Mouse (Mus musculus) cerebellum, postnatal 4 days (tissue): ENCODE measurements around the gene Pip5k1c.

Source experiments
- DNase-seq, 2 experiments: peaks; one replicate each; pipeline ENCODE4 v3.0.0; 2022; ENCODE audit warnings: low spot score in 2 of 2, mixed read lengths in 1 of 2

The Pip5k1c gene

GRCm38 (mm10) chr10:81366477-81367206 lies 73.9 kb downstream of the Pip5k1c start:
- DNase-seq, result no peak

GRCm38 (mm10) chr10:81367207-81367495 lies 74.4 kb downstream of the Pip5k1c start:
- DNase-seq, result no peak
